Mouse (Mus musculus): ENCODE results near the gene Rtkn2.

Rtkn2 gene

DNA sequence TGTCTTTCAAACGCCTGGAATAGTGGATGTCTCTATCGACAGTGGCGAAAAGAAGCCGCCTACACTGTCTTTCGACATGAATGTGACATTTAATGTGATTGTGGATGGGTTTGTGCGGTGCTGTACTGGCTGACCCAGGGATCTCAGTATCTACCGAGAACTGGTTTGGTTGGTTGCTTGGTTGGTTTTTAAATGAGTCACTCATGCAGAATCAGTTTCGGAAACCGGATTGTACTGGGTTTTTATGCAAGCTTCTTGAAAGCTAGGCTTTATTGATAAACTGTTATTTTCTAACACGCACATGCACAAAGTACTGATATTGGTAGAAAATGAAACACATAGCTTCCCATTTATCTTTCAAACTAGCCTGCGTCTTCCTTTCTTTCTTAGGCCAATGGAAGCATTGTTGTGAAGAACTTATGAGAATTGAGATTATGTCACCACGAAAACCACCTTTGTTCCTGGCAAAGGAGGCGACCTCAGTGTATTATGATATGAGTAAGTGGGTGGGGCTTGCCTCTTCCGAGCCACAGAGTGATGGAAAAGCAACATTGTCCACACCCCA is 60.4 kb downstream of the Rtkn2 start:
- no peak for DNase-seq (ENCODE audit: low read depth, low spot score)

DNA sequence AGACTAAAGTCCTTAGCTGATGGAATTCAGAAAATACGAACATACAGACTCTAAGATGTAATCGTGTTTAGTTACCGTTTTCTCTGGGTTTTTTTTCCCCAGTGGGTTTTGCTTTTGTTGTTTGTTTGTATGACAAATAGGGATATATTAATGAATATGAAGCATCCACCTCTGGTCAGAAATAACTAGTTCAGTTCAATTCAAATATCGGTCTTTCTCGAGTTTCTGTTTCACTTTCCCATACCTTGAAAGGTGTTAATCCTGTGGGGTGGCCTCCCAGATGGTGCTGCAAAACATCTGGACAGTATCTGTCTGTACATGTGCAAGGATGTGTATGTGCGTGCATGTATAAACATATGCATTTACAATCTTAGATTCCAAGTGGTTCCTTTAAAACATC is 61.0 kb downstream of the Rtkn2 start:
- no peak for DNase-seq (ENCODE audit: low read depth, low spot score)

DNA sequence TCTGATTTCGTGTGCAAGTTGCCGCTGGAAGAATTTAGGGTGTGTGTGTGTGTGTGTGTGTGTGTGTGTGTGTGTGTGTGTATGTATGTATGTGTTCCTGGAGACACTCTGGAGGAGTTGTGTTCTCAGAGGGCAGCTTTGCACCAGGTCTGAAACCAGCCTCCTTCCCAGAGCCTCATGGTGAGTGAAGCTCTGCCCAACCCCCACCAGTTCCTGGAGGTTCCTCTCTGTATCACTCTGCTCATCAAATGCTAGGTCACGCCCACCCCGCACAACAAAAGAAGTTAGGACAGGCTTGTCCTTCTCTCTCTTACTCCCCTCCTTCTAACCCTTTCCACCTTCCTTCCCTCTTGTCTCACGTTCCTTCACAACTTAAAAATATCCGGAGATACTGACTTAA is 64.6 kb downstream of the Rtkn2 start:
- no peak for DNase-seq (ENCODE audit: low read depth, low spot score)

DNA sequence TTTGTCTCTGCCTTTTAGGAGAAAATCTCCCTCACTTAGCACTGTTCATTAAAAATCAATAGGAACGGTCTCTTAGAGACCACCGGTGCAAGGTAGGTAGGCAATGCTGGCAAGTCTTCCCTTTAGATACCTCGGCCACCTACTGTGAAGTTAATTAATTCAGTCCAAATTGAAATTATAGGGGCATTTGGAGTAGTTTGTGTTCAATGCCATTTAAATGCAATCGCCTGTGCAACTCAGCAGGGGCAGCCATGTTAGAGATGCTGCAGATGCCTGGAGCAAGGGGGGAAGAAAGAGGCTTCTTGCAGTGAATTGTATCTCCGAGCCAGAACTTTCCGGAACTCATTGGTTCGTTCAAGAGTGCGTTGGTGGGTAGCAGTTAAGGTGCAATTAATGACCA is 65.5 kb downstream of the Rtkn2 start:
- DNase-seq (ENCODE audit: low read depth, low spot score): no peak

DNA sequence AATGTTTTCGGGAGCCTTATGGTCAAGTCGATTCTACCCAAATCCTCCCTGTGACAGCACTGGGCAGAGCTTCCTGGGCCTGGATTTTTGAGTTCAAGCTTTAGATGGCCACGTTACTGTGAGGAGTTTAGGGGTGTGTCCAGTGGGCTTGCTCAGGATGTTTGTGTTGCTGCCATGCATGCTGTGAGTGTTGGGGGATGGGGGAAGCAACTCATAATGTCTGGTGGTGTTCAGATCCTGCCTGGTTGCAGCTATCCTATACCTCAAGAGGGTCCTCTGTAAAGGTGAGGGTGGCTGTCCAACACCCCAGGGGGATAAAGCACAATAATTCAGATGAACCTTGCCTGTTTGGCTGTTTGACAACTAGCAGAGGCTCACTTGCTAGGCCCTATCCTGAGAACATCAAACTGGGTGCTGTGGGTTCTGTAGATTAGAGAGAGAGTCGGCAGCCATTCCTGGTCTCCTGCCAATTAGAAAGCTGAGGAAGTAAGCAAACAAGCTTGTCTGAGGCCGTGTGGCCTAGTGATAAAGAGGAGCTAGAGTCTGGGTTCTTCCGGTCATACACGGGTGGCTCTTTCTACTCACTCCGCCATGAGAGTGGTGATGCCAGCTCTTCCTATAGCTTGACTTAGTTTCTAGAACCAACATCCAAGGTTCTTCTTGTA is 69.4 kb downstream of the Rtkn2 start:
- no peak for DNase-seq (ENCODE audit: low read depth, low spot score)

DNA sequence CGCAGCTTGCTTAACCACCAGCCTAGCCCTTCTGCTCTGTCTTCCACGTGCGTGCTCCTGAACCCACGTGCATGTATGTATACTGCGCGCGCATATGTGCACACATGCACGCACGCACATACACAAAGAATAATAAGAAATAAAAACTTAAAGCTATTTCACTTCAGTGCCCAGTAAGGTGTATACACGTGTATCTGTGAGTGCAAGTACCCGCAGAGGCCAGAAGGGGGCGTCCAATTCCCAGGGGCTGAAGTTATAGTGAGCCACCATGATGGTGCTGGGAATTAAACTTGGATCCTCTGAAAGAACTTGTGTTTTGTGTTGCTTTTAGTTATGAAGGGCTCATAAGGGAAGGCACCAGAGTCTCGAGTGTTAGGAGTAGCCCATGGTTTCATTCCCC is 71.5 kb downstream of the Rtkn2 start:
- DNase-seq (ENCODE audit: low read depth, low spot score): no peak

DNA sequence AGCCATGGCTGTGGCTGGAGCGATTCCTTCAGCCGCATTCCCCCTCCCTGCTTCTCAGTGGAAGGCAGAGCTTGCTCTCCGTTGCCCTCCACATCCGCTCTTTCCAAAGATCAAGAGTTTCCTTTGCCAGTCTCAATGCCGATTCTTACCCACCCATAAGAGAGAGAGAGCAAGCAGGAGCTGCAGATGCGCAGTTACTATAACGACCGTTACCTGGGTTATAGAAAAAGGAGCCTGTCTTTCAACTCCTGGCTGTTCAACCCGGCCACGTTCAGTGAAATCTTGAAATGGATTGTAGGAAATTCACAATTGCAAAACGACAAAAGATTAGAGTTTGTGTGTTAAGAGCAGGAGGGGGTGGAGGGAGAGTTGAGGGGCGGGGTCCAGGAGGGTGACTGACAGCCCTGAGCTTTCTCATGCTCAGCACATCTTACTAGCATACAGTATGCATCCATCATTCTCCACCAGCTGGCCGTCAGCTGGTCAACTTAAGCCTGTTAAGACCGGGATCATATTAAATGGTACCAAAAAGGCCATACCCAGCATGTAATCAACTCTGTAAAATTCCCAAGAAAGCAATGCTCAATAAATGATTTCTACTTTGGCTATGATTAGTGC is 72.1 kb downstream of the Rtkn2 start:
- DNase-seq (ENCODE audit: low read depth, low spot score): no peak

DNA sequence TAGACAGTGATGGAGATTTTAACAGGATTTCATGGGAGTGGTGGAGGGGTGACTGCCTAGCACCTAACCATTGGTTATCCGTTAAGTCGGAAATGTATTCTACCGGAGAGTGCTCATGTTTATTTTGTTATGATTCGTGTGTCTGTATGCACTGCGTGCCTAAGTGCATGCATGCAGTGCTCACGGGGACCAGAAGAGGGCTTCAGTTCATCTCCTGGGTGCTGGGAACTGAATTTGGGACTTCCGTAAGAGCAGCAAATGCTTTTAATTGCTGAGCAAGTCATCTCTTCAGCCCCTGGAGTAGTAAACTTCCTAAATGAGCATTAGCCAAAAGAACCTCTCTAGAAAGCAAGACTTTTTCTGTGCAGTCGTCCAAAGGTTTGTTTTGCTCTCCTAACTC is 72.9 kb downstream of the Rtkn2 start:
- DNase-seq (ENCODE audit: low read depth, low spot score): no peak

DNA sequence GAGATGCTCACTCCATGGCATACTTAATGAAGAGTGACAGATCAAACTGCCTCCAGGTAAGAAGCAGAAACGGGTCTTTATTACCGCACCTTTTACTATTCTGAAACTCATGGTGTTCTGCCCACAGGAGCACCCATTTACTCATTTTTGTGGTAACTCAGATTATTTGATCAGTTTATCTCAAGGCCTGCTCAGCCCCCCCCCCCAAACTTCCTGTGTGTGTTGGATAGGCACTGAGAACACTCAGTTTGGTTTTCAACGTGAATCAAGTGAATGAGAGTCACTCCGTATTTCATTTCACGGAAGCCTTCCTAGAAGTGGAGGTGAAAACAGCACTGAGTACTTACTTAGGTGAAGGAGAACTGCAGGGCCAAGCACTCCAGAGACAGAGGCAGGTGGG is 74.8 kb downstream of the Rtkn2 start:
- no peak for DNase-seq (ENCODE audit: low read depth, low spot score)

DNA sequence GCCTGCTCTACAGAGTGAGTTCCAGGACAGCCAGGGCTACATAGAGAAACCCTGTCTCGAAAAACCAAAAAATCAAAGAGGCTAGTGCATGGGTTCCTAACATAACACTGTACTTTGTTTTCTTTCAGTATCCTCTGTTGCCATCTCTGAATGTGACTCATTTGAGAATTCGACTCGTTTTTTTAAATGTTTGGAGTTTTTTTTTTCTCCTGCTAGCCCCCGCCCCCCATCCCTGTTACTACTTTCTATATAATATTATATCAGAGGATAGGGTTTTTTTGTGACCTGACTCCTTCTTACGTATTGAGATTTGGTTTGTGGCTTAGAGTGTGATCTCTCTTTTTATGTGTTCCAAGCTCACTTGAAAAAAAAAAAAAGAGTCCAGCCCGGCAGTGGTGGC is 75.3 kb downstream of the Rtkn2 start:
- DNase-seq (ENCODE audit: low read depth, low spot score): no peak

DNA sequence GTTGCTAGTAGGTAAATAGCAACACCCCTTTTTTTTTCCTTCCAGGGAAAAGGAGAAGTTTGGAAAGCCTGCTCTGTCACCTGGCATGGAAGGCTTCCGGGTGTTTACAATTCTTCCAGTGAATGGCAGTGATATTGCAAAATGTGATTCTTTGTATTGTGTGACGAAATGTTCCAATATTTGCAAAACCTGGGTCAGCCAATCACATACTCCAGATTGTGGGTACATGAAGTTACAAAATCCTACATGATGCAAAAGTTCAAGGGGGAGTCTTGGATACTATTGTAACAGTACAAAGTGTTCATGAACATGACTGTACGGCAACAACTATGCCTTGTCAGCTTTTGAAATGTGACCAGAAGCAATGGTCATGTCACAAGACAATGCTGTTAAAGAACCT is 78.5 kb downstream of the Rtkn2 start:
- DNase-seq (ENCODE audit: low read depth, low spot score): no peak

DNA sequence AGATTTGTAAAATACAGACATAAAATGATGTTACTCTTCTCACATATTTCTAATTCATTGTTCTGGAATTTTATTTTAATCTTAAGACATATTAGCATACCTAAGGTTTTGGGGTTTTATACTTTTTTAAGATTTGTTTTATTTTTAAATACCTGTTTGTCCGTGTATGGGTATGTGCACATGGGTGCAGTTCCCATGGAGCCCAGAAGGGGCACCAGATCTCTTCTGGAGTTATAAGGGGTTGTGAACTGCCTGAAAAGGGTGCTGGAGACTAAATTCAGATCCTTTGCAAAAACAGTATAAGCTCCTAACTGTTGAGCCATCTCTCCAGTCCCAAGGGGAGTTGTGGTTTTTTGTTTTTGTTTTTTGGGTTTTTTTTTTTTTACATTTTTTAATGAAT is 79.0 kb downstream of the Rtkn2 start:
- no peak for DNase-seq (ENCODE audit: low read depth, low spot score)

DNA sequence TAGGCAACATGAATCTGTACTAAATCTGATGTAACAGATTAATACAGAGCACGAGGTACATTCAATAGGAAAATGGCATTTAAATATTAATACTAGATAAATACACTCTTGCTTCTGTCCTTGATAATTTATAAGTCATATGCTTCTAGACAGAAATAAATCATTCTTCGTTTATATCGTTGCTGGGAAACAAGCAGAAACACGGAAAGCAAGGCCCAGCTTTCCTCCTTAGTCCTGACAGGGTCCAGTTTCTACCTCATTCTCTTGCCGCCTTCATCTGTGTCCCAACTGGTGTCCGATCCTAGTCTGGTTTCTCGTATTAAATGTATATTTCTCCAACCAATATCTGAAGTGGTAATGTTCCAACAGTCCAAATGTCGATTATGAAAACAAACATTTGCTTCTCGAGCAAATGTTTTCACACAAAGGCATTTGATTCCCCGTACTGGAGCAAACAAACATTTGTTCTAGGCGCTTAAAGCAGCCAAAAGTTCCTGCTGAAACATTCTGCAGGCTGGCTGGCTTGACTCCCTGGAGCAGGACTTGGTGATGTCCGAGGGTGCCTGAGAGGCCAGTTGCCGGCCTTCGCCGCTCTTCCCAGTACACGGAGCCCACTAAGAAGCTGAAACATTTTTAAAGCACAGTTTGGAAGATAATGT is 81.3 kb downstream of the Rtkn2 start:
- no peak for DNase-seq (ENCODE audit: low read depth, low spot score)

DNA sequence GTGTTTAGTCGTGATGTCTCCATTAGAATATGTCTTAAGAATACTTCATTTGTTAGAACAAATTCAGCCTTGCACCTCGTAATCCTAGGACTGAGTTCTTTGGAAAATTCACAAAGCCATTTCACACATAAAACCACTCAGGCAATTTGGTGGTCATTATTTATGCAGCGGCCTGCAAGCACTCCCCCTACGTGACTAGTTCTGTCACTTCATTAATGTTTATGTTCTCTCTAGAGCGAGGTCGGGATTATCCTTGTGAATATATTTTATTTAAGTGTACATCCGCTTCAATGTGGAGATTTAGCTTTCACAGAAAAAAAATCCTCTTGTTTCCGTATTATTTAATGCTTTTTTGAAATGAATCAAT is 81.9 kb downstream of the Rtkn2 start:
- DNase-seq (ENCODE audit: low read depth, low spot score): no peak

DNA sequence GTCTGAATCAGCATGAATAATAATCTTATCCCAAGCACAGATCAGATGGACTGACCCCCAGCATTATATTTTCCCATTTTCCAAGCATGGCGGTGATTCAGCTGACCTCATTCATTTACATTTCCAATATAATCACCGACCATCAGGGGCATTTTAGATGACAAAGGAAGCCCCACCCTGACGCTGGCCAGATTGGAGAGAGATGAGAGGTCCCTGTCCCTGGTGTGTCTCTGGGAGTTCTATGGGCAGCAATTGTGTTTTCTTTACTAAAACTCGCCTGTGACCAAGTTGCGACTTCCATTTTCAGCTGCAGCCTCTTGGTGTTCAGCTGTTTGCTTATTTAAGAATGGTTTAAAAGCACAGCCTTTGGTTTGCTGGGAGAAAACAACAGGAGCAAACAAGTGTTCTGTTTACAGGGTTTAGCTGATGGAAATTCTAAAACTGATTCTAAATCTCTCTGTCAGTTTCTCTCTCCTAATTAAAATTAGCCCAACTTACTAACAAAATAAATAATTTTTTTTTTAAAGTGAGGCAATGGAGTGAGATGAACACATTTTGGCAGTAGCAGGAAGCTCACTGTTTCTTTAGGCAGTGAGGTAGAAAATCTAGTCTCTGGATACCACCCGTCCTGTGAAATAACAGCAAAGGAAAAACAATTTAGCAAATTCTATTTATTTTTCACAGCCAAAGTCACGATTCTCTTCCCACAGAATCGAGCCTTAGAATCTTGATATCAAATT is 84.6 kb downstream of the Rtkn2 start:
- DNase-seq (ENCODE audit: low read depth, low spot score): no peak

DNA sequence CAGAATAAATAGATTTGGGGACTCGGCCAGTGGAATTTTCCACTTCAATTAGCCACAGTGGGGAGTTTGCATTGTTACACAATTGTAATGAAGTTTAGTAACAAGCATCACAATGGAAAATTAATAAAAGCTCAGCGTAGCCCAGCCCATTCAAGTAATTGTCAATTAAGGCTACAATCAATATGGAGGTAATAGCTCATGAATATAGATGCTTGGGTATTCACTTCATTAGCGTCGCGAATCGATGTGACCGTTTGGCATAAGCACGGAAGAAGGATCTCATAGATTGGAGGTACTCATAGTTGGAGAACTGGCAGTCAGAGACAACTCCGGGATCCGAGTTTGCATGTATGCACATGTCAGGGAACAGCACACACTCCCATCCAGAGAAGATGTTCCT is 85.2 kb downstream of the Rtkn2 start:
- DNase-seq (ENCODE audit: low read depth, low spot score): no peak

DNA sequence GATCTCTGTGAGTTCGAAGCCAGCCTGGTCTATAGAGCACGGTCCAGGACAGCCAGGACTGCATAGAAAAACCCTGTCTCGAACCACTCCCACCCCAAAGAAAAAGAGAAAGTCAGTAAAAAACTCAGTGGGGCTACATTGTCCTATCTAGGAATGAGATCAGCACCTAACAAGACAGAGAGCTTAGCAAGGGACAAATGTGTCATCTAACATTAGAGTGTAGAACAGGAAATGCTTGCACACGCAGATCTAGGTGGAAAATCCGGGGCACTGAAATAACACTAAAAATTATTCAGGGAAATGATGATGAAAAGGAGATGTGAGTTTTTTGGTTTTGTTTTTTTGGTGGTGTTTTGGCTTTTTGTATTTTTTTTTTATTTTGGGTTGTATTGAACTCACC is 86.8 kb downstream of the Rtkn2 start:
- DNase-seq (ENCODE audit: low read depth, low spot score): no peak

DNA sequence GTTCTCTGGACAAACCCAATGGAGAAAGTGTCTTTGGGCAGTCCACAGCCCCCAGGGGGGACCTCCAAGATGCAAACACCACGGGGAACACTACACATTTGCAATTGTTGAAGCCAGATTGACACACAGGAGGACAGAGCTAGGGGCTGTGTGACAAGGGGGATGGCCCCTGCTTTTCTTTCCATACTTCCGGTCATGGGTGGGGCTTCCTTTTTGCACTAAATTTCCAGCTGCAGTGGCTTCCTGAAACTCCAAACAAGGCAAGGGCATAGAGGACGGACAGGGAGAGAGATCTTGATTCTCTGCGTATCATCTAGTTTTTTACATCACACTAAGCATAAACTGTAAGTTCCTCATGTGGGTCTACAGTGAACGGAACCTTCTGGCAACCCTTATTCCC is 88.6 kb downstream of the Rtkn2 start:
- no peak for DNase-seq (ENCODE audit: low read depth, low spot score)

DNA sequence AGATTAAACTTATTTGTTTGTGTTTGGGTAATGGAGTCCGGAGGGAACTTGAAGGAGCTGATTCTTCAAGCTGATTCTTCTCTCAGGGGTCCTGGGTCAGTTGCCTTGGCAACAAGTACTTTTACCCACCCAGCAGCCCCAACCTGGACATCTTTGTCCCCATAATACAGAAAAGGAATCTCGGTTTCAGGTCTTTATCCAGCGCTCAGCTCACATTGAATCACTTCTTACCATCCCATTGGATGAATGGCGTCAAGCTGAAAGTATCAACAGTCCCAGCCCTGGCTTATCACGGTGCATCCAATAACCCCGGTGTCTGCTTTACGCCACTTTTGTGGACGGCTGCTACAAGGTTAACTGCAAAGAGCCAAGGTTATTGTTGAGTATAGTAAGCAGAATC is 89.1 kb downstream of the Rtkn2 start:
- DNase-seq (ENCODE audit: low read depth, low spot score): no peak

DNA sequence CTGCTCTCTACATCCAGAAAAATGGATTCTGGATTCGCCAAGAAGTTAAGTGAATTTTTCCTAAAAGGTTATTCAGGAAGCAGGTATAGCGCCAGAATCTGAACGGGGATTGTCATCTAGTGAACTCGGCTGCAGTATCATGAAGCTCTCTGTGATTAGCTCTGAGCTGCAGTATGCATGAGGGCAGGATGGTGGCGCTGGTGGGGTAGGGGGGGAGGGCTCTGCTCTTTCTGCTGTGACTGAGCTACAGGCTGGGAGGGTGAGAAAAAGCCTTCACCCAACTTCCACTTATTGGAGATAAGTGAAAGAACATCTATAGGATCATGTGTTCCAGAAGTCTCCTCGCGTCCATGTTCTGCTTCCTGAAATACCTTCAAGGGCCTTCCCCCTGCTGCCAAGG is 91.7 kb downstream of the Rtkn2 start:
- no peak for DNase-seq (ENCODE audit: low read depth, low spot score)

DNA sequence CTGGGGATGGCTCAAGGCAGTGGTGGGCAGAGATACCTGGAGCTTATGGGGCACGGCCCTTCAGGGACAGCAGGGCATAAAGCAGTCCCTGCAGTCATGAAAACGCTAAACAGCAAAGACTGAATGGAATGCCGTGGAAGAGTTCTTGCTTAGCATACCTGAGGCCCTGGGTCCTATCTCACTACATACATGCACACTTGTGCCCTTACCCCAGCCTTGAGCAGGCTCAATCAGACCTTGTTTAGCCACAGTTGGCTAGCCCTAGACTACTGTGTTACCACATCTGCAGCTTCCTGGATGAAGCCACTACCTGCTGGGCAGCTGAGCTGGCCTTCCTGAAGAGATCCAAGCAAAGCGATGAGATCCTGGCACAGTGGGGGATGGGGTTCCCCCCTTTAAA is 93.3 kb downstream of the Rtkn2 start:
- no peak for DNase-seq (ENCODE audit: low read depth, low spot score)

DNA sequence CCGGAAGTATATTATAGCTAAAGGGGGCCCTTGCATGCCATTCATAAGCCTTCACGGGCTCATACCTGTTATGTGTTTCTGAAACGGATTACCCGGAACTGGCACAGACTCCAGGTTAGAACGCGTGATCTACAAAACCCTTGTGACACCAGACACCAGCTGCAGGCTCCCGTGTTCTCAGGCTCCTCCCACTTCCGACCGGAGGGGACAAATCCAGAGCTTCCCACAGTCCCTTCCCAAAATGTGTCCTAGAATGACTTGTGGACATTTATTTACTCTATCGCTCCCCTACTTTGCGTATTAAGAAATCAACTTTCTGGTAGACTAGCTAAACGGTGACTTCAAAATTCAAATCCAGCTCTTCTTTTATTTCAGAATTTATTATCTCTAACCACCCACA is 94.9 kb downstream of the Rtkn2 start:
- DNase-seq (ENCODE audit: low read depth, low spot score): no peak

DNA sequence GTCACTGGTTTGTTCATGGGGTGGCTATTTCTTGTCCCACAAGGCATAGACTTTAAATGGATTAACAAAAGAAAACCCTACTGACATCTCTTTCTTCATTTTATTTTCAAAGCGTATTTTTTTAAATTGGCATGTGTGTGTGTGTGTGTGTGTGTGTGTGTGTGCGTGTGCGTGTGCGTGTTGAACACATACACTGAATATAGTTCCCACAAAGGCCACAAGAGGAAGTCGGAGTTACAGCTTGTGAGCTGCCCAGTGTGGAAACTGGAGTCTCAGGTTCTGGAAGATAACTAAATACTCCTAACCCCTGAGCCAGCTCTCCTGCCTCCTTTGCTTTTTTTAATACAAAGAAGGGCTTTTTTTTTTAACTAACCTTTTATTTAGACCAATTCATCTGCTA is 95.8 kb downstream of the Rtkn2 start:
- DNase-seq (ENCODE audit: low read depth, low spot score): no peak
